Mouse (Mus musculus): Measurements from ENCODE around the gene Pik3r5. TPM values are rescaled to one million over a fixed set of nuclear protein-coding genes. Genes with fewer than 3 reads are reported as not detected.

Pik3r5 gene
- total RNA-seq, 2 experiments from 2014 or later, result 0.95 to 2.5 TPM

- no peak for DNase-seq
Observed at GRCm38 (mm10) chr11:68447242-68447641, 15.3 kb downstream of the Pik3r5 start.

- no peak for DNase-seq
Observed at GRCm38 (mm10) chr11:68448356-68448755, 16.4 kb downstream of the Pik3r5 start.

- no peak for DNase-seq
Observed at GRCm38 (mm10) chr11:68451282-68451735, 19.4 kb downstream of the Pik3r5 start.

GRCm38 (mm10) chr11:68451747-68452405 is 20.0 kb downstream of the Pik3r5 start:
- no peak for DNase-seq

GRCm38 (mm10) chr11:68452740-68453139 is 20.8 kb downstream of the Pik3r5 start:
- DNase-seq, result no peak

GRCm38 (mm10) chr11:68453301-68453700 is 21.4 kb downstream of the Pik3r5 start:
- no peak for DNase-seq

DNA sequence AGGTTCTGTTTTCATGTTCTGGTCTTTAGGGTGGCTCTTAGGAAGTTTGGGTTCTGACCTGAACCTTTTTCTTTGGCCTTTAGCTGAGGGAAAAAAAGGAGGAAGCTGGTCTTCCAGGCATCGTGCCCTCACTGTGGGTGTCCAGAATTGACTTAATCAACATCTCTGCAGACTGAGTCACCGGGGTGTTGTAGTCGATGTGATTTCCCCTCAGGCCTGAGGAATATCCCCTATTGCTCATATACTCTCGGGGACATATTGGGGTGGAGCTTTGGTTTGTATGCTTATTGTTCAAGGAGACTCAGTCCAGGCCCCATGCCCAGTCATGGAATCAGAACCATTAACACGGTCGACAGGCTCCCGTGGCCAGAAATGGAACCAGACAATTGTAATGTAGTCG is 26.2 kb downstream of the Pik3r5 start:
- no peak for DNase-seq

DNA sequence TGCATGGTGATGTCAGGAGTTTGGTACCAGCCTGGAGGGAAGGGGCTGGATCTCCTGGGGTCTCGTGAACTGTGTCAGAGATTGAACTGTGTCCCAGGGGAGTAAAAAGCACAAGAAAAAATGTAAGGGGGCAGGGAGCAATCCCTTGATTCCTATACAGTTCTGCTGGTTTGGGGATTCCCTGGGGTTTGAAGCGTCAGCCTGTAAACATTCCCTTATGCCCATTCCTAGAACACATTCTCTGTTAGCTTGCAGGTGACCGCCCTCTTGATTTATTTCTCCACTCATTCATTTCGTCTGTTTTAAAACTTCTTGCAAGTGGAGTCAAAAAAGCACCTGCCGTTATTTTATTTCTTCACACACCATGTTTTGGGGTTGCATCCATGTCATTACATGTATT is 27.1 kb downstream of the Pik3r5 start:
- DNase-seq, result no peak

DNA sequence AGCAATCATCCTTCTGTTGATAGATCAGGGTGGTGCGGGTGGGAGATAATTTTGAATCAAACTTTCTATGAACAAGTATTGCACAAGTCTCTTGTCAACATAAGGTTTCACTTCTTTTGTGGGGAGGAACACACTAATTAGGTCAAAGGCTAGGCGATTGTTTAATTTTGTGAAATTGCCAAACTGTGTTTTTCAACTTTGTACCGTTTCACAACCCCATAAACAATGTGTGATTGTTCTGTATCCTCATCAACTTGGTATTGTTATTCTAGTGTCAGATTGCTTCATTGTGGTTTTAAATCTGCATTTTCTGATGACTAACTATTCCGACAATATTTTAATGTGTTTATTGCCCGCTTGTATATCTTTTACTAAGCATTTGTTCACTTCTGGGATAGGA is 27.6 kb downstream of the Pik3r5 start:
- no peak for DNase-seq

DNA sequence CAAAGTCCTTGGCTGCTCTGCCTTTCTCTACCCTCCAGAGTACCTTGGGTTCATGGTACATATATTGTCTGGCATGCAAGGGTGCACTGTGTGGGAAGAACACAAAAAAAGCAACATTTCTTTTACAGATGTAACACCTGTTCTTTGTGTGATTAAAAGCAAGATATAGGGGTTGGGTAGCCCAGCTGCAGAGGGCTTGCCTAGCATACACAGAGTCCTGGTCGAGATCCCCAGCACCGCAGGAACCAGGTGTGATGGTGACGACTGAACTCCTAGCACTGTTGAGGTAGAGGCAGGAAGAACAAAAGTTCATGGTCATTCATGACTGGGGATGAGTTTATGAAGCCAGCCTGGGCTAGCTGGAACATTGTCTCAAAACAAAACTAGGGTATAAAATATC is 30.8 kb downstream of the Pik3r5 start:
- no peak for DNase-seq

- no peak for DNase-seq
Observed at GRCm38 (mm10) chr11:68464260-68464659, 32.3 kb downstream of the Pik3r5 start.

- DNase-seq, result no peak
Observed at GRCm38 (mm10) chr11:68465090-68465489, 33.2 kb downstream of the Pik3r5 start.

- no peak for DNase-seq
Observed at GRCm38 (mm10) chr11:68467441-68467840, 35.5 kb downstream of the Pik3r5 start.

DNA sequence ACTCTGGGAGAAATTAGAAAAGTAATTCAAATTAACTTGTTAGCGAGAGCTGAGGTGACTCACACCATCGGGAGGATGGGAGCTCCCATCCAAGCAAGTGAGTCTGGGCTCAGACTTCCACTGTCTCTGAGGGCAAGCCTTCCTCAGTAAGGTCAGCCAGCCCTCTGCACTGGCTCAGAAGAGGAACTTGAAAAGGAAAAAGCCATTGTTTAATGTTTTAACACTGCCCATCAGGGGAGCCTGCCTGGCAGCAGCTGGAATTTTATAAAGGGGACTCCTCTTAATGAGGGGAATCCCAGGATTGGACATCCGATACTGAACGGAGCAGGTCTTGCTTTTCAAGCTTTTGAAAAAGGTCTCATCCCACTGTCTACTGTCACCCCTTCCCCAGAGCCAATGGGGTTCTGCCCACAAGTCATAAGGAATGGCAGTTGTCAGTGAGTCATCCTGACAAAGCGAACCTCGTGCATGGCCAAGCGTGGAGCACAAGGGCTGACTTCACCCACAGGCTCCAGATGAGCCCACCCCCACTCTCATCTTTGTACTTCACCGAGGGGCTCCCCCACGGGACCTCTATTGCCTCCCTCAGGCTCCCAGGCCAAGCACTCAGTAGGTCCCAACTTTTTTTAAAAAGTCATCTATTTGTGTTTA is 36.2 kb downstream of the Pik3r5 start:
- no peak for DNase-seq

GRCm38 (mm10) chr11:68468886-68469285 is 37.0 kb downstream of the Pik3r5 start:
- DNase-seq, result no peak

DNA sequence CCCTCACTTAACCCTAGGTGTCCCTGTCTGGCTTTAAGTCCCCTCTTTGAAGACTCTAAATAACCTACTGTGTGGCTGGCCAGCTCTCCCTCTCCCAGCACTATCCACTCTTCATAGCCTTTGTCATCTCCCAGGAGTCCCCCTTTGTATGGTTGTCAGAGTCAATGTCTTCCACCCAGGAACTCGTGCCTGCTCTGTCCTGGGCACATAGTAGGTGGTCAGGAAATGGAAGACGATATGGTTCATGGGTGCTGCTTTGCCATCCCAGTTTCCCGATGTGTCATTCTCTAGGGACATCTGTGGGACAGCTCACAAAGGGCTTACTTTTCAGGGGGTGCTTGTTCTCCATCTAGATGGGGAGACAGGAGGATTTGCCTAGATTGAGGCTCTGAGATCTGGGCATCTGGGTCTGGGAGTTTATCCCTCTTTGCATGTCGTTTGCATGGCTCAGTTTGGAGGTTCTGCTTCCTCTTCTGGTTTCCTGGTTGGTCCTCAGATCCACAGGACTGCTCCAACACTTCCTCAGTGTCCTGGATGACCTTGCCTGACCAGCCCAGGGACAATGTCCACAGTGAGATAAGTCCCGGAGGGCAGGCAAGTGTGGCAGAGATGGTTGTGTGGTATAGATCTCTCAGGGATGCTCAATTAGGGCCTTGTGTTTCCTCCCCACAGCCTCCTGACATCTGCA is 40.4 kb downstream of the Pik3r5 start:
- DNase-seq, result no peak

- no peak for DNase-seq
Observed at GRCm38 (mm10) chr11:68474600-68474999, 42.7 kb downstream of the Pik3r5 start.

DNA sequence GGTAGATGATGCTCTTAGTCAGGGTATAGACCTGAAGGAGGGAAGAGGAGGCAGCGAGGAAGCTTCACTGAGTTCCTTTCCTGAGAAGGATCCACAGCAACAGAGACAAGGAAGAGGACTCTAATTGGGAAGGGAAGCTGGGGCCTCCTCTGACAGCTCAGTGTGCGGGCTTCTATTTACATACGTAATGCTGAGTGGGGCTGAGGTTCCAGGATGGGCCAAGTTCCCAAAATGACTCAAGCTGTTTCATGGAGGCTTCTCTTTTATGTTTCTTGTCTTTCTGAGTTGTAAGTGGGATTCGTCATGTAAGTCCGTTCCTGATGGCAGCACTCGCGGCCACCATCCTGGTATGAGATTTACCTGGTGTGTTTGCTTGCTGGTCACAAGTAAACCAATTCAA is 43.8 kb downstream of the Pik3r5 start:
- DNase-seq, result no peak

DNA sequence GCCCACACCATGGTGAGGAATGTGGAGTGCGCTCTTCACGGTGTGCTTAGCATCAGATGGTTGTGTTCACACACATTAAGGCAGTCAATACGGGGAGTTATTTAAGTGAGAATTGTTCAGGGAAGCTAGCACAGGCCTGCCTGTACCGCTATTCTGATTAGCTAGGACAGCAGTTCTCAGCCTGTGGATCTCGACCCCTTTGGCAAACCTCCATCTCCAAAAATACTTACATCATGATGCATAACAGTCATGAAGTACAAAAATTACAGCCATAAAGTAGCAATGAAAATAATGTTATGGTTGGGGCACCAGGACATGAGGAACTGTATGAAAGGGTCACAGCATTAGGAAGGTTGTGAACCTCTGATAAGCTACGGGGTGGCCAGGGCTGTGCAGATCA is 45.7 kb downstream of the Pik3r5 start:
- DNase-seq, result no peak

GRCm38 (mm10) chr11:68478574-68478981 is 46.7 kb downstream of the Pik3r5 start:
- DNase-seq, result no peak

DNA sequence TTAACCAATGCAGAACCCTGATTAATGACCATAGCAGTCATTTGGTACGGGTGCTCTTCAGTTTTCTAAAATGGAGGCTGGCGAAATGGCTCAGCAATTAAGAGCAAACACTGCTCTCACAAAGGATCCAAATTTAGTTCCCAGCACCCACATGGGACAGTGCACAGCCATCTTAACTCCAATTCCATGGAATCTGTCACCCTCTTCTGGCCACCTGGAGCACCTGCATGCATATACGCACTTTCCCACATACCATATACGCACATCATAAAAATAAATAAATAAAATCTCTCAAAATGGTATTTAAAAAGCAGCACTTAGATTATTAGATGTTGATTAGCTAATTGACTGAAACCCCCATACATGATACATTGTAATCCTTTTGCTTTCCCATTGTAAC is 48.7 kb downstream of the Pik3r5 start:
- DNase-seq, result no peak

- DNase-seq, result no peak
Observed at GRCm38 (mm10) chr11:68482001-68482400, 50.1 kb downstream of the Pik3r5 start.

DNA sequence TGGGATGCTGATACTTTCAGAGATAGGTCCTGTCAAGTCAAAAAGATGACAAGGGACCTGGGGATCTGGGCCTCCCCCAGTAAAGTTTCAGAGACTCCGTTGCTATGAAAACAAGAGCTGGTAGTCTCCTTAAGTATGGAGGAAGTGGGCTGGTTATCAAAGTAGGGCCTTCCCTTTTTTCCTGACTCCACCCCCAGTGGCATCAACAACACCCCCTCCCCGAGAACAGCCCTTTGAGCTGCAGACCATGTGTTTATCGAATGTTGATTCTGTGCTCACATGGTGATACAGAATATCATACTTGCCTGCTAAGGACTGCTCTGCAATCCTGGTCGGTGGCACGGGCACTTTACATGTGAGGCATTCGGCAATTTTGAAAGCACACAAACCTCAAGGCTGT is 51.3 kb downstream of the Pik3r5 start:
- no peak for DNase-seq

Measured in adrenal gland, postnatal 36 days (tissue).